ENCODE assay signal across 8 mouse cellular contexts in genomic region chr6:120674121-120674520, GRCm38 (mm10). TPM values are rescaled to one million over a fixed set of nuclear protein-coding genes. Genes with fewer than 3 reads are reported as not detected.
A peak's percentile ranks its signal among the peaks of the same experiment; 100 is the strongest.
DNase-seq lines count a peak whose midpoint lies in the region; TF ChIP-seq lines count a peak whose summit lies in the region.

No protein-coding gene starts in this region.

- no peak overlapping the region for H3K27ac ChIP-seq in thymus, adult 2 months (ENCODE audit: control insufficient read depth, insufficient read depth, low read length)

- no peak overlapping the region for H3K4me3 ChIP-seq in thymus, adult 2 months (ENCODE audit: control insufficient read depth, insufficient read depth, low read length)

- H3K27me3 ChIP-seq in thymus, adult 2 months (ENCODE audit: control insufficient read depth, insufficient read depth, low read length), result peaks cover 3% of the 10 kb centered on the region; the same call in 1 of the 2 replicates

- no peaks in the 10 kb centered on the region for H3K36me3 ChIP-seq in thymus, adult 2 months (ENCODE audit: control insufficient read depth, insufficient read depth, low read length)

- no peaks in the 10 kb centered on the region for H3K4me1 ChIP-seq in thymus, adult 2 months (replicated peaks; ENCODE audit: control insufficient read depth, insufficient read depth, low read length)

- no peak for TF ChIP-seq POLR2A in thymus, adult 2 months (IDR thresholded peaks at IDR 0.05; ENCODE audit: control insufficient read depth, extremely low read depth, insufficient read depth, low read length, poor library complexity)
- TF ChIP-seq POLR2A in brain, embryonic 14.5 days (IDR thresholded peaks at IDR 0.05; ENCODE audit: borderline replicate concordance, extremely low read depth, insufficient read depth, insufficient read length, poor library complexity, severe bottlenecking), result no peak

- TF ChIP-seq CTCF in thymus, adult 2 months (IDR thresholded peaks at IDR 0.05; ENCODE audit: borderline replicate concordance, control insufficient read depth, extremely low read depth, insufficient read depth, low read length, poor library complexity), result no peak
- TF ChIP-seq CTCF in brain, embryonic 14.5 days (IDR thresholded peaks at IDR 0.05; ENCODE audit: borderline replicate concordance, extremely low read depth, insufficient read depth, insufficient read length), result peak; percentile 29; the same call in 1 of the 2 replicates

- intact Hi-C loops in gastrocnemius, postnatal 14 days (cut with DNase I; ENCODE audit: low total_unique reads), result no loop called here

- 35% methylated on average over 5 of the region's 5 CpGs for WGBS in thymus, adult 2 months

- DNase-seq in thymus, adult 2 months, result peak; percentile 33
- DNase-seq in thymus, adult 18-20 months, result no peak
- no peak for DNase-seq in brain, embryonic 14.5 days (ENCODE audit: low read depth)
- peak; percentile 12 to 46 for DNase-seq in lung, adult 18-20 months
- DNase-seq in thymus, postnatal 36 days, result peak; percentile 30 to 31
- no peak for DNase-seq in urinary bladder, postnatal 25 days (ENCODE audit: low spot score)
- no peak for DNase-seq in gastrocnemius, postnatal 14 days
- no peak for DNase-seq in cerebellum, adult 9-11 months

RNA-seq across cellular contexts. Expression of gene Cecr2, which starts 8.0 kb away (rescaled TPM):
- 1.6 and 2.1 TPM in 2 replicates for polyA plus RNA-seq in thymus, adult 2 months (2012; rRNA removed)
- polyA plus RNA-seq in brain, embryonic 14.5 days (2012; rRNA removed), result 9.3 and 10.4 TPM in 2 replicates
- 10 to 100 TPM; 10.2 to 11.0 TPM for total RNA-seq in gastrocnemius, postnatal 14 days (2021)

Comparison
In these comparisons a context has a peak if more than half of its experiments do, and no peak if none do; other contexts are left out.
1. DNase-seq: peak in thymus, adult 2 months (single experiment), lung, adult 18-20 months (2 of 2) and thymus, postnatal 36 days (2 of 2); none in thymus, adult 18-20 months (0 of 2), brain, embryonic 14.5 days (single experiment), urinary bladder, postnatal 25 days (single experiment), gastrocnemius, postnatal 14 days (single experiment) and cerebellum, adult 9-11 months (single experiment).